Mouse (Mus musculus): ENCODE results near the gene Bclaf1. TPM values are rescaled to one million over a fixed set of nuclear protein-coding genes. Genes with fewer than 3 reads are reported as not detected.
A peak's percentile ranks its signal among the peaks of the same experiment; 100 is the strongest.

The Bclaf1 gene
- polyA plus RNA-seq, 1 experiment, result 354 TPM

DNA sequence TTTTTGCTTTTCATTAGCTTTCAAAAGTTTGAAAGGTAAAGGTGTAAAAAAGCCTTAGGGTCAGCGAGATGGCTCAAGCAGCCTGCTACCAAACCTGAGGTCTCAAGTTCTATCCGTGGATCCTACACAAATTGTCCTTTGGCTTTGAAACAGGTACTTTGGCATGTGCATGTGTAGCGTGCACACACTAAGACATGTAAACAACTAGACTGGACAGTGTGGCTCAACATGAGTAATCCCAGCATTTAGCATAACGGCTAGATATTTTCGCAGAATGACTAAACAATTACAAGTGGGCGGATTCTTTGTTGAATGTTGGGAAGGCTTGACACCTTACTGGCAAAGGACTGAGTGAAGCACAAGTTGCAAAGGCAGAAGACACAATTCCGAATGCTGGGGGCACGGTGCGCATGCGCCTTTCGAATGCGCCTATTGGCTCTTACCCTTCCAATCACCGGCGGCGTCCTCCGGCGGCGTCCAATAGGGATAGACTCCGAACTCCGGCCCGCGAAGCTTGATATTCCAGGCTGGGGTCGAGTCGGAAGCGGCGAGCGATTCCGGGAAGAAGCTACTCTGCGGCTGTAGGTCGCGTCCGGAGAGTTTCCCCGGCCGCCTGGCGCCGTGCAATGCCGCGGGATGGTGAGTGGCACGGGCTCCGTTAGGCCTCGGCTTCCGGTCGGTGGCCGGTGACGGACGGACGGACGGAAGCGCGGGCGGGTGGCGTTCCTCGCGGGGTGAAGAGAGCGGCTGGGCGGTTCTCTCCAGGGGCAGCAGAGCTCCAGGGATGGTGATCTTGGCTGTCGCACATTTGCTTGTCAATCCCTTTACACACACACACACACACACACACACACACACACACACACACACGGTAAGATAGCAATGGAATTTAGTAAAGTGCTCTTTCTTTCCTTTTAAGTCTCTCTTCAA is 35.3 kb downstream of the Bclaf1 start, which contains the start of gene Mtfr2:
Gene Mtfr2 (plus strand): TSS at position 486 of the 930 bp plus-strand sequence.
- no peak for TF ChIP-seq POLR2A (IDR thresholded peaks at IDR 0.05; ENCODE audit: insufficient read depth, low read depth, low read length)
- TF ChIP-seq CTCF (IDR thresholded peaks at IDR 0.05; ENCODE audit: insufficient read depth, low read depth, low read length), result no peak
- no peak within 1 kb of the TSS; the same call in 1 of the 2 replicates for H3K27ac ChIP-seq (ENCODE audit: insufficient read depth, low read depth, low read length)
- H3K4me1 ChIP-seq (ENCODE audit: control insufficient read depth, insufficient read depth, low read length), result peaks cover 3% of the 10 kb centered on the region
- under 1% methylated on average over 58 of the region's 58 CpGs for WGBS
- peak within 1 kb of the TSS; percentile 56 for H3K4me3 ChIP-seq (ENCODE audit: insufficient read depth, low read depth, low read length)

DNA sequence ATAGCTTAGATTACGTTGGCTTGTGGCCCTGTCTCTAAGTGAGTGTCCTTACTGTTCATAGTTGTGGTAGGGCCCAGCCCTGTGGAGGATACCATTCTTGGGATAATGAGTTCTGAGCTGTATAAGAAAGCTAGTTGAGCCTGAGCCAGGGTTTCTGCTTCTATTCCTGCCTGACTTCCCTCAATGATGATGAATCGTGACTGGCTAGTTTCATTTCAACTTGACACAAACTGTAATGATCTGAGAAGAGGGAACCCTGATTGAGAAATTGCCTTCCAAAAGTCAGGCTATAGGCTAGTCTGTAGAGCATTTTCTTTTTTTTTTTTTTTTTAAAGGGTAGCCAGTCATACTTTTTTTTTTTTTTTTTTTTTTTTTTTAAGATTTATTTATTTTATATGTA is 36.6 kb downstream of the Bclaf1 start:
- H3K27ac ChIP-seq (ENCODE audit: insufficient read depth, low read depth, low read length), result no peak overlapping the region
- H3K4me1 ChIP-seq (ENCODE audit: control insufficient read depth, insufficient read depth, low read length), result peaks cover 3% of the 10 kb centered on the region
- no peak overlapping the region for H3K4me3 ChIP-seq (ENCODE audit: insufficient read depth, low read depth, low read length)
- TF ChIP-seq CTCF (IDR thresholded peaks at IDR 0.05; ENCODE audit: insufficient read depth, low read depth, low read length) (no peak), POLR2A (IDR thresholded peaks at IDR 0.05; ENCODE audit: insufficient read depth, low read depth, low read length) (no peak)
- WGBS, result 81% methylated on average over 2 of the region's 2 CpGs

DNA sequence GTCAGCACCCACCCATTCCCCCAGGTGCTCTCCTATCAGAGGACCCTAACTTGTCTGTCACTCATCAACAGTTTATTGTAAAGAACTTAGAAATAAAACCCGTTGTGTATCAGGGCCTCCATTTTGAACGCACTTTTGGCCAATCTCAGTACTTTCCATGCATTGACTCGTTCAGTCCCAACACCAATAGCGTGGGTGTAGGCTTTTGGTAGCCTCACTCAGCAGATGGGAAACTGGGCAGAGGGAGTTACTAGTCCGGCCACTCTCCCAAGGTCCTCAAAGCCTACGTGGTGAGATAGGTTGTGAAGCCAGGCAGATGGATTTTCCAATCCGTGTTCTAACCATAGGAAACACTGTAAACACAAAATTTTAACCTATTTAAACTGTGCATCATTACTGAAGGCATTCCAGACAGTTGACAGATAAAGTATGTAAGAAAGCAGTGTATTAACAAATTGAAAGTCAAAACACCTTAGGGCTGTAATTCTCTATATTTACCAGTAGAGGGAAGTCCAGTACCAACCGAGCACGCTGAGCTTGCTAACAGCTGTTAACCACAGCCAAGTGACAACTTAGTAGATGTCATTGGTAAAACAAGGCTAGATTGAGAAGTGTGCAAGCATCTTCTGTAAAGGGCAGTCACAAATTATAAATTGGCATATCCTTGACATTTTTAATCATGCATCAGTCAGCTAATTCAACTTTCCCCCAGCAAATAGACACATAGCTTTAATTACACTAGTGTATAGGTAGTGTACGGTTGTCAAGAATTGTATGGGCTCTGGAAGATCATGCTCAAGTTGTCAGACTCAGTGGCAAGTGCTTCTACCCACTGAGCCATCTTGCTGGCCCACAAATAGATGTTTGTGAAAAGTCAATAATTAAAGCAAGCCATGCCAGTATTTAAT is 49.5 kb downstream of the Bclaf1 start:
- Histone ChIP-seq H3K27ac (ENCODE audit: insufficient read depth, low read depth, low read length) (no peak overlapping the region), H3K4me1 (ENCODE audit: control insufficient read depth, insufficient read depth, low read length) (no peaks in the 10 kb centered on the region), H3K4me3 (ENCODE audit: insufficient read depth, low read depth, low read length) (no peak overlapping the region)
- WGBS, result 62% methylated on average over 10 of the region's 10 CpGs
- TF ChIP-seq CTCF (IDR thresholded peaks at IDR 0.05; ENCODE audit: insufficient read depth, low read depth, low read length) (no peak), POLR2A (IDR thresholded peaks at IDR 0.05; ENCODE audit: insufficient read depth, low read depth, low read length) (no peak)

DNA sequence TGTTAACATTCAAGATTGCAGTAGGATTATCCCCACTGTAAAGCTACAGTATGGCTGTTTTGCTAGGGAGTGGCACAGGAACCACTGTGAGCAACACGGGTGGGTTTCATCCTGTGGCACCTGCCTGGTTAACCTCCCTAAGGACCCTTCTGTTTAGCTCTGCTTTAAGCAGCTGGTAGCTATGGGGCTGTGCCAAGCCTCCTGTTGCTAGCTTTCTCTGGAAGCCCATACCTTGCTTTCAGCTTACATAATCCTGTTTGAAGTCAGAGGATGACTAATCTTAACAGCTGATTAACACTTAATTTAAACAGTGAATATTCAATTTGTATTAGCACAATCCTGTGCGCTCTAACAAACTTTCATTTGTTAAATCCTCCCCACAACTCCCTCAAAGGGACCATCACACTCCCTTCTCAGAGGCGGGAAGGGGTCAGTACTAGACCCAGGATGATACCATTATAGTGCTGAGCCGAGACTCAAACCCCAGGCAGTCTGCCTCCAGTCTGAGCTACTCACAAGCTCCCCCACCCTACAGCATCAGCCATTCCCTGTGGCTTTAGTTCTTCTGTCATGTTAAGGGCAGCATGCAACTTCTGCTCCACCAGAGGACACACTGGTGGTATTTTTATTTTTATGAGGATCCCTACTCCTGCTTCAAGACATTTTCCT is 50.3 kb downstream of the Bclaf1 start:
- WGBS, result 59% methylated on average over 4 of the region's 4 CpGs
- Histone ChIP-seq H3K4me3 (ENCODE audit: insufficient read depth, low read depth, low read length) (no peak overlapping the region), H3K4me1 (ENCODE audit: control insufficient read depth, insufficient read depth, low read length) (no peaks in the 10 kb centered on the region), H3K27ac (ENCODE audit: insufficient read depth, low read depth, low read length) (no peak overlapping the region)
- TF ChIP-seq POLR2A (IDR thresholded peaks at IDR 0.05; ENCODE audit: insufficient read depth, low read depth, low read length) (no peak), CTCF (IDR thresholded peaks at IDR 0.05; ENCODE audit: insufficient read depth, low read depth, low read length) (no peak)

DNA sequence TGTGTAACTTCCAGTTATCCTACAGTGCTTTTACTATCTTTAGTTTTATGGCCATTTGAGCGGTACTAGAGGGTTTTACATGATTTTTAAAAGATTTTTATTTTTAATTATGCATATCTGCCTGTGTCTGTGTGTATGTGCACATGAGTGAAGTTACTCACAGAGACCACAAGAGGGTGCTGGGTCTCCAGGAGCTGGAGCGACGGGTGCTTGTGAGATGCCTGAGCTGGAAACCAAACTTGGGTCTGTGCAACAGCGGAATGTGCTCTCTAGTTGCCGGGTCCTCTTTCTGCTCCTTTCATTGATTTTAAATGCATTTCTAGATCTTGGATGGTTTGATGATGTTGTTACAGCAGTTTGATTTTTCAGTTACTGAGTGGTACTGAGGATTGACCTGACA is 59.8 kb downstream of the Bclaf1 start:
- H3K4me1 ChIP-seq (ENCODE audit: control insufficient read depth, insufficient read depth, low read length), result no peaks in the 10 kb centered on the region
- H3K4me3 ChIP-seq (ENCODE audit: insufficient read depth, low read depth, low read length), result no peak overlapping the region
- TF ChIP-seq CTCF (IDR thresholded peaks at IDR 0.05; ENCODE audit: insufficient read depth, low read depth, low read length), result no peak
- TF ChIP-seq POLR2A (IDR thresholded peaks at IDR 0.05; ENCODE audit: insufficient read depth, low read depth, low read length), result no peak
- 98% methylated on average over 5 of the region's 5 CpGs for WGBS
- no peak overlapping the region for H3K27ac ChIP-seq (ENCODE audit: insufficient read depth, low read depth, low read length)

DNA sequence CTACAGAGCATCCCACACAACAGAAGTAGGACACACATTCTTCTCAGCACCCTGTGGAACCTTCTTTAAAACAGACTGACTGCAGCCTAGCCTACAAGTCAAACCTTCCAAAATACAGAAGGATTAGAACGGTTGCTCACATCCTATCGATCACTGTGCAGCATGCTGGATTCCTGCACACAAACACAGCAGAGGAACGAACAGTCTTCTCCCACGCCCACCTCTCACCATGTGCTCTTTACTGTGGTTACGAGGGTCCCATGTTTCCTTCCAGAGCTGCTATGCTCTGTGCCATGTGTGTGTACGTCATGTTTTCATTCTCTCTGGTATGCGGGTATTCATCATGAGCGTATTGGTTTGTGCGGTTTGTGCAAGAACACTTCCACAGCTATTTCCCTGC is 65.4 kb downstream of the Bclaf1 start:
- WGBS, result 93% methylated on average over 9 of the region's 9 CpGs
- no peak overlapping the region for H3K27ac ChIP-seq (ENCODE audit: insufficient read depth, low read depth, low read length)

DNA sequence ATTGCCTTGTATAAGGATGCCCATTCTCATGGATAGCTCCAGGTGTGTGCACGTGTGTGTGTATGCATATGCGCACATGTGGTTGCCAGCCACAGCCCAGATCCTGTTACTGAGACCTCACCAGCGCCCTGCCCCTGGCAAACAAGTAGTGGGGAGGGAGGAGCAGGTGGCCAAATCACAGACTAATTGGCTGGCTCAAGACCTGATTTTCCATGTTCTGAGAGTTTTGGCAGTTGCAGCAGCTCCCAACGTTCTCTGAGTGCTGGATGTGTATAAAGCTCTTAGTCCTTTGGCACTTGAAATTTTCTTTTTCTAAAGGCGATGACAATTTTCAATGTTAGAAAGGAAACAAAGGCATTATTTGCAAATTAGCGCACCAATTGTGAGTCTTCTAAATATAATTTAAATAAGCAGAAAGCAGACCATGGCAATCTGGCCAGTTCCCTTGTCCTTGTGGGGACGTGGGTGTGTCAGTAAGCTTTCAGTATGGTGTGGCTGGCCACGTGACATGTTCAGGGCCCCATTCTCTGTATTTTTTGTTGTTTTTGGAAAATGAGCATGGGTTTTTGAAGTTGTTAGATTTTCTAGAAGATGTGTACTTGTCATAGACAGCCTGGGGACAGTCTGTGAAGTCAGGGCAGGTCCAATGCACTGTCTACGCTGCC is 66.9 kb downstream of the Bclaf1 start:
- TF ChIP-seq CTCF (IDR thresholded peaks at IDR 0.05; ENCODE audit: insufficient read depth, low read depth, low read length), result no peak
- no peak for TF ChIP-seq POLR2A (IDR thresholded peaks at IDR 0.05; ENCODE audit: insufficient read depth, low read depth, low read length)
- H3K4me3 ChIP-seq (ENCODE audit: insufficient read depth, low read depth, low read length), result no peak overlapping the region
- WGBS, result 67% methylated on average over 9 of the region's 9 CpGs
- no peak overlapping the region for H3K27ac ChIP-seq (ENCODE audit: insufficient read depth, low read depth, low read length)
- H3K4me1 ChIP-seq (ENCODE audit: control insufficient read depth, insufficient read depth, low read length), result no peaks in the 10 kb centered on the region; the same call in 1 of the 2 replicates

More for the DNA sequence above, 65.4 kb downstream of the Bclaf1 start:
- Histone ChIP-seq H3K4me3 (ENCODE audit: insufficient read depth, low read depth, low read length) (no peak overlapping the region), H3K4me1 (ENCODE audit: control insufficient read depth, insufficient read depth, low read length) (no peaks in the 10 kb centered on the region)
- TF ChIP-seq POLR2A (IDR thresholded peaks at IDR 0.05; ENCODE audit: insufficient read depth, low read depth, low read length) (no peak), CTCF (IDR thresholded peaks at IDR 0.05; ENCODE audit: insufficient read depth, low read depth, low read length) (no peak)

DNA sequence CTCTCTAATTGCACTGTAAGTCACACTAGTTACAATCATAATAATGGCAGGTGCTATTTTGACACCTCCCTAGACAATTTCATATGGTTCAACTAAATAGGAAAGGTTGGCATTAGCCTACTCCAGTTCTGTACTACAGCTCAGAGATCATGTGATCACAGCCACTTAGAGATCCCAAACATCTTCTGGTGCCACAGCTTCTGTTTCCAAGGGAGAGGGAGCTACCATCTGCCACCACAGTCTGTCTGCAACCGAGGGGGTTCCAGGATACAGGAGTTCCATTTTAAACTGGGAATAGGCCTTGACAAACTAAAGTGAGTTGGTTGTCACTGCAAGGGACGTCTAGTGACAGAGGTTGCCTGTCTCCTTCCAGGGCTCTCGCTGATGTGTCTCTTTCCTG is 68.5 kb downstream of the Bclaf1 start:
- no peak overlapping the region for H3K27ac ChIP-seq (ENCODE audit: insufficient read depth, low read depth, low read length)
- no peaks in the 10 kb centered on the region; the same call in 1 of the 2 replicates for H3K4me1 ChIP-seq (ENCODE audit: control insufficient read depth, insufficient read depth, low read length)
- 75% methylated on average over 3 of the region's 3 CpGs for WGBS
- no peak overlapping the region for H3K4me3 ChIP-seq (ENCODE audit: insufficient read depth, low read depth, low read length)
- TF ChIP-seq POLR2A (IDR thresholded peaks at IDR 0.05; ENCODE audit: insufficient read depth, low read depth, low read length) (no peak), CTCF (IDR thresholded peaks at IDR 0.05; ENCODE audit: insufficient read depth, low read depth, low read length) (no peak)
